Mouse (Mus musculus) liver, adult 2 months (tissue): ENCODE data around the gene BC030499. TPM values are rescaled to one million over a fixed set of nuclear protein-coding genes. Genes with fewer than 3 reads are reported as not detected.

Experiments
- DNase-seq: peaks from one replicate; pipeline ENCODE4 v3.0.0-alpha.2; 2011; ENCODE audit warnings: low read depth, low spot score; ENCODE audit errors: extremely low read depth
- H3K27ac ChIP-seq: fragments of 200-500 bp; replicated peaks from 2 replicates; pipeline ENCODE4 v1.5.1; 2012; ENCODE audit warnings: low read depth, mild to moderate bottlenecking, control low read depth, inconsistent platforms, low read length; ENCODE audit not compliant: insufficient read depth
- H3K27me3 ChIP-seq: fragments of 200-500 bp; 2 replicates; pipeline ENCODE4 v1.6.1; 2012; ENCODE audit warnings: mild to moderate bottlenecking, moderate library complexity, low read length, inconsistent platforms; ENCODE audit not compliant: control insufficient read depth, insufficient read depth
- H3K36me3 ChIP-seq: fragments of 200-500 bp; 2 replicates; pipeline ENCODE4 v1.6.1; 2012; ENCODE audit warnings: low read length, inconsistent platforms; ENCODE audit not compliant: control insufficient read depth, insufficient read depth
- H3K4me1 ChIP-seq: fragments of 200-500 bp; 2 replicates; pipeline ENCODE4 v1.6.1; 2011; ENCODE audit warnings: low read length; ENCODE audit not compliant: control insufficient read depth, insufficient read depth
- H3K4me3 ChIP-seq: fragments of 200-500 bp; 2 replicates; pipeline ENCODE4 v1.5.1; 2011; ENCODE audit warnings: low read depth, mild to moderate bottlenecking, control low read depth, low read length, moderate library complexity; ENCODE audit not compliant: insufficient read depth
- H3K79me2 ChIP-seq: fragments of 200-500 bp; 2 replicates; pipeline ENCODE4 v1.6.1; 2012; ENCODE audit warnings: inconsistent platforms, mild to moderate bottlenecking, low read length, moderate library complexity; ENCODE audit not compliant: control insufficient read depth, insufficient read depth
- H3K9ac ChIP-seq: fragments of 200-500 bp; 2 replicates; pipeline ENCODE4 v1.6.1; 2012; ENCODE audit warnings: low read depth, mild to moderate bottlenecking, control low read depth, inconsistent platforms, low read length
- CTCF ChIP-seq: fragments of 200-500 bp; IDR thresholded peaks from 2 replicates; pipeline ENCODE4 v1.5.1; 2011; ENCODE audit warnings: low read depth, low read length, control low read depth
- POLR2A ChIP-seq: fragments of 200-500 bp; IDR thresholded peaks from 2 replicates; pipeline ENCODE4 v1.6.1; 2011; ENCODE audit warnings: low read length, control low read depth; ENCODE audit not compliant: insufficient read depth; ENCODE audit errors: extremely low read depth
- WGBS: fragments of 180-500 bp; shearing (Covaris S2); methylation state at CpG from one replicate; pipeline ENCODE4 v1.1.7; 2018; 5-methylcytosine and 5-hydroxymethylcytosine counted together
- polyA plus RNA-seq: library from polyadenylated mRNA; depleted of rRNA; stranded (reverse); fragments of >200 nt; gene quantifications from 2 replicates; pipeline ENCODE4 v1.2.3, GENCODE M21; 2012; rRNA removed
- total RNA-seq: library from RNA; depleted of rRNA; stranded (reverse); fragments of >200 nt; gene quantifications from 2 replicates; pipeline ENCODE4 v1.2.3, GENCODE M21; 2014; rRNA removed

BC030499 gene
- total RNA-seq (0.18 and 0.27 TPM in 2 replicates), polyA plus RNA-seq (0.11 and 0.13 TPM in 2 replicates)

DNA sequence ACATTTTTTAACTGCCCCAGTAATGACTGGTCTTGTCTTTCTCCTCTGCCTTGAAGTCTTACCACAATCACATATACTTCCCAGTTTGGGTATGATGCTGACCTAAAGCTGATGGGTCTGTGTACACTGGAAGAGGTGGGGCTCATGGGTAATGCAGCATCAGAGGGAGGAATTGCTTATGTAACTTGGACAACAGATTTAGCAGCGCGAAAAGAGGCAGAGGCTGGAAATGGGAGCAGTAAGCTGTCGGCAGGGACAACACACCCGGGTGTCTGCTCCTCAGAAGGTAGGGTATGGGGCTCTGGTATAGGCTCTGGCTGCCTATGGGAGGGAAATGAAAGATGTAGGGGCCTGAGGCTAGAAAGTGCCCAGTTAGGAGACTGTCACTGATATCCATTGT, at the start of gene BC030499:
Gene BC030499 (plus strand): TSS at position 188 of the 400 bp plus-strand sequence.
- no peak for DNase-seq
- TF ChIP-seq CTCF (no peak), POLR2A (no peak)
- 91% methylated on average over 4 of the region's 4 CpGs for WGBS
- peaks cover 9% of the 10 kb centered on the region for H3K4me1 ChIP-seq
- no peaks in the 10 kb centered on the region for H3K79me2 ChIP-seq
- H3K36me3 ChIP-seq: peaks cover 46% of the 10 kb centered on the region
- no peak within 1 kb of the TSS for H3K9ac ChIP-seq
- no peak within 1 kb of the TSS for H3K4me3 ChIP-seq
- no peaks in the 10 kb centered on the region for H3K27me3 ChIP-seq
- H3K27ac ChIP-seq: no peak within 1 kb of the TSS

DNA sequence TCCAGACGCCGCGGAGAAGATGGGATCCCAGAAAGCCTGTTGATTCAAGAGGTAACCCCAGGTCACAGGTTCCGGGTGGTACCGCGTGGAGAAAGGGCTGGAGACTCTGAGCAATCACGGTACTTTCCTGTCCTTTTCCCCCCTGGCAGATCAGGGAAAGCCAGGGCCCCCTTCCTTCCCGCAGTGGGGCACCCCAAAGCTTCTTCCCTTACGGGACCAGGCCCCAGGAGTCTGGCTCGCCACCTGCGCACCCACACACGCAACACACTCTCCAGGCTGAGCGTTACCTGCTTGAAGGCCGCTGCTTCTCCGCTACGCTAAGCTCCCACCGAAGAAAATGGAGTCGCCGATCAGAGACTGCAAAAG, 45.4 kb upstream of the BC030499 start:
- Histone ChIP-seq H3K4me3 (peak overlapping the region; percentile 88), H3K27me3 (no peaks in the 10 kb centered on the region), H3K27ac (peak overlapping the region; percentile 48), H3K36me3 (peaks cover 3% of the 10 kb centered on the region; the same call in 1 of the 2 replicates), H3K4me1 (peaks cover 14% of the 10 kb centered on the region), H3K79me2 (peaks cover 33% of the 10 kb centered on the region), H3K9ac (peak overlapping the region; percentile 85)
- no peak for DNase-seq
- TF ChIP-seq CTCF (no peak), POLR2A (no peak)
- under 1% methylated on average over 19 of the region's 19 CpGs for WGBS

DNA sequence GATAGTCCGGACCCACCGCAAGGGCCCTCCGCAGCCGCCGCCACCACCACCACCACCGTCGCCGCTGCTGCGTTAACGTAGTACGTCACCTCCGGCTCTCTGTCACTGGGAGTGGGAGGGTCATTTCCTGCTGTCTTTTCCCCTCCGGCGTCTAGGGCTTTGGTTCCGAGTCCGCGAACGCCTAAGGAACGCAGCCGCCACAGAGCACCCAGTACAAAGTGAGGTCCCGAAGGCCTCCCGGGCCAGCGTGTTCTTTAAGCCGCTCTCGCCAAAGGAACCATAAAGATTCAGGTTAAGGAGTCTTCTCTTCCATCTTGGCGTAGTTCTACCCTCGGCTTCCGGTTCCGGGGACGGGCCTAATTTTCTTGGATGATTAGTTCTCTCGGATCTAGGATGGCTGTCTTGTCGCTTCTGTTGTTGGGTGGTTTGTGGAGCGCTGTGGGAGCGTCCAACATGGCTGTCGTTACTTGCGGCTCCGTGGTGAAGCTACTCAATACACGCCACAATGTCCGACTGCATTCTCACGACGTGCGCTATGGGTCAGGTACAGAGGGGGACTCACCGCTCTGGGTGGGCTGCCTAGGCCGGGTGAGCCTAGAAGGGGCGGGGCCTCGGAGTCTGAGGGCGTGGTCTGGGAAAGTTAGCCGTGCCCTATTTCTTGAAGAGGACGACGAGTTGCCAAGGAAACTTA, 44.9 kb upstream of the BC030499 start, which contains the start of the genes Sdf2 and Supt6:
Gene Sdf2 (plus strand): TSS at position 120 of the 691 bp plus-strand sequence.
Gene Supt6 (minus strand): TSS at position 361 of the 691 bp plus-strand sequence.
- Histone ChIP-seq H3K36me3 (peaks cover 1% of the 10 kb centered on the region; the same call in 1 of the 2 replicates), H3K4me3 (peak within 1 kb of the TSS; percentile 88), H3K79me2 (peaks cover 30% of the 10 kb centered on the region), H3K27me3 (no peaks in the 10 kb centered on the region), H3K4me1 (peaks cover 14% of the 10 kb centered on the region), H3K9ac (peak within 1 kb of the TSS; percentile 85), H3K27ac (peak within 1 kb of the TSS; percentile 95)
- peak; percentile 88 for DNase-seq
- under 1% methylated on average over 50 of the region's 50 CpGs for WGBS
- TF ChIP-seq POLR2A (peak; percentile 71; the same call in 1 of the 2 replicates), CTCF (0 out of 2 replicates have a peak, but pooled peaks have one; percentile 2)

DNA sequence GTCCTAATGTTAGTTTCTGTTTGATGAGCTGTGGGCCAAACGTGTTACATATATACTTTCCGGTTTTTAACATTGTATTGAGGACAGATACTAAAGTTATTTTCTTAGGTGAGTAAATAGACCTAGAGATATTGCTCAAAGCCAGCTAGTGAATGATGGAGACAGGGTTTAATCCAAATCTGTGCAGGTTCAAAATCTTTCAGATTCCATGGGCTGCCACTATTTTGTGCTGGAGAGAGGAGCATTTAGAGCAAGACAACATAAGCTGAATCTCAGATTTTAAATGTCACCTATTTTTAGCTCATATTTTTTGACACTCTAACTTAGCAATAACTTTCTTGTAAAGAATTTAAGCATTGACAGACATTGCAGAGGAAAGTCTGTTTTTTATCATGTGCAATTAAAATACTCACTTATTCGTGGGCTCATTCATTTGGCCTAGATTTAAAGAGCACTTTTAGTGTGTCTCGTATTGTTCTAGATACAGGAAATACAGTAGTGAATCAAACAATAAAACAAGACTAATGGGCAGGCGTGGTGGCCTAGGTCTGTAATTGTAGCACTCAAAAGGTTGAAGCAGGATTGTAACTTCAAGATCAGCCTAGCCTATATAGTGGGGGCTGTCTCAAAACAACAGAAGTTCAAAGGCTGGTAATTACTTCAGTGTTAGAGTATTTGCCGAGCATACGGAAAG, 44.2 kb upstream of the BC030499 start:
- H3K27me3 ChIP-seq: no peaks in the 10 kb centered on the region
- H3K36me3 ChIP-seq: peaks cover 1% of the 10 kb centered on the region; the same call in 1 of the 2 replicates
- no peak for DNase-seq
- peak overlapping the region; percentile 88 for H3K4me3 ChIP-seq
- no peak overlapping the region for H3K27ac ChIP-seq
- TF ChIP-seq CTCF (no peak), POLR2A (no peak)
- peaks cover 30% of the 10 kb centered on the region for H3K79me2 ChIP-seq
- WGBS: 44% methylated on average over 7 of the region's 7 CpGs
- H3K9ac ChIP-seq: no peak overlapping the region
- H3K4me1 ChIP-seq: peaks cover 14% of the 10 kb centered on the region

DNA sequence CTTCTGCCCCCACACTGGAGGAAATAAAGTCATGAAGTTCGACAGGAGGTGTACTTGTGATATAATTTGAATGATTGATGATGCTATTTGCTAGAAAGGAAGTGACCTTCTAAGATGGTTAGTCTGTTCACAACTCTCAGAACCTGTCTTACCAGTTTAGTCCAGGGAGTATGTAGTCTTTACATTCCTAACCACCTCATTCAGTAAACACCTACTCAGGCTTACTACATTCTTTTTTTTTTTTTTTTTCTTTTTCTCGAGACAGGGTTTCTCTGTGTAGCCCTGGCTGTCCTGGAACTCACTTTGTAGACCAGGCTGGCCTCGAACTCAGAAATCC, 43.7 kb upstream of the BC030499 start:
- Histone ChIP-seq H3K79me2 (peaks cover 26% of the 10 kb centered on the region), H3K27ac (no peak overlapping the region), H3K27me3 (no peaks in the 10 kb centered on the region), H3K36me3 (peaks cover 3% of the 10 kb centered on the region), H3K4me3 (no peak overlapping the region), H3K4me1 (peaks cover 14% of the 10 kb centered on the region), H3K9ac (no peak overlapping the region)
- no peak for TF ChIP-seq POLR2A
- no peak for TF ChIP-seq CTCF
- DNase-seq: no peak
- WGBS: 61% methylated on average over 3 of the region's 3 CpGs
